ENCODE assay signal across 24 mouse cellular contexts in the genomic region with DNA sequence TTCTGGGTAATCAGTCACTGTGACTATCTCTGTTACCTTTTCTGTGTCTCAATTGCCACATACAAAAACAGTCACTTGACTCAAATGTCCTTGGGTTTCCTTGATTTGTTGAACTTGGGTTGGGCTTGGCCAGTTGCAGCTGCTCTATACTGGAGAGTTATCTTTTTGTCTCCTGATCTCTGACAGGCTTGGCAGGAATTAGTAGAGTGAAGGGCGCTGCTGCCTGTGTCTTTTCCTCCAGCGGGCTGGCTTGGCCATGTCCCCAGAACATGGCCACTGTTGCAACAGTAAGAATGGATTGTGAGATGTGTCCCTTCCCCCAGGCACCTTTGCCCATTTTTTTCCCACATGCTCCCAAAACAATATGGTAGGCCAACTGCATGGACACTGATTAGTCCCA.
DNase-seq lines count a peak whose midpoint lies in the region.
"Had no signal": no experiment of that assay in that cellular context is flagged by ENCODE, and none has a peak within 500 bp of the region (broad histone marks: within the 10 kb centered on the region; RNA-seq: fewer than 3 reads in every experiment).

No protein-coding gene starts in this region.

- H3K27ac ChIP-seq in heart, embryonic 10.5 days, result no peak overlapping the region
- peak overlapping the region; percentile 87 for H3K27ac ChIP-seq in brown adipose tissue, adult 24 weeks (replicated peaks; ENCODE audit: low read depth, low read length)
- H3K27ac ChIP-seq: embryonic facial prominence, embryonic 13.5 days; heart, adult 2 months; hindbrain, embryonic 13.5 days; kidney, postnatal 0 days; limb, embryonic 10.5 days; macrophage; midbrain, embryonic 15.5 days had no signal

- no peaks in the 10 kb centered on the region; the same call in 1 of the 2 replicates for H3K4me1 ChIP-seq in heart, embryonic 10.5 days
- H3K4me1 ChIP-seq in brown adipose tissue, adult 24 weeks (ENCODE audit: control insufficient read depth, insufficient read depth, insufficient read length, low read length), result peaks cover 2% of the 10 kb centered on the region; the same call in 1 of the 2 replicates
- H3K4me1 ChIP-seq: embryonic facial prominence, embryonic 13.5 days; hindbrain, embryonic 13.5 days; limb, embryonic 10.5 days; midbrain, embryonic 15.5 days had no signal

- H3K27me3 ChIP-seq in heart, embryonic 10.5 days (ENCODE audit: insufficient read depth, poor library complexity, severe bottlenecking), result no peaks in the 10 kb centered on the region
- H3K27me3 ChIP-seq: embryonic facial prominence, embryonic 13.5 days; hindbrain, embryonic 13.5 days; midbrain, embryonic 15.5 days had no signal

- peak; percentile 85 for DNase-seq in heart, adult 11 months
- no peak for DNase-seq in heart, embryonic 10.5 days (ENCODE audit: low spot score)
- peak; percentile 7 for DNase-seq in kidney, postnatal 14 days
- no peak for DNase-seq in kidney, postnatal 36 days
- DNase-seq in adrenal gland, adult 8-10 months, result peak; percentile 50
- no peak for DNase-seq in thymus, postnatal 0 days (ENCODE audit: low spot score)
- no peak for DNase-seq in neural tube, embryonic 10.5 days (ENCODE audit: extremely low spot score, low spot score)
- DNase-seq: cerebellum, adult 8-10 months; cerebellum, postnatal 36 days; embryo, embryonic 11 days; gastrocnemius, postnatal 10 days; kidney, adult 11 months; liver, postnatal 0 days; thymus, postnatal 25 days had no signal

- no peaks in the 10 kb centered on the region for H3K9me3 ChIP-seq in heart, embryonic 10.5 days
- H3K9me3 ChIP-seq: embryonic facial prominence, embryonic 13.5 days; hindbrain, embryonic 13.5 days; limb, embryonic 10.5 days; midbrain, embryonic 15.5 days had no signal

- H3K36me3 ChIP-seq in heart, embryonic 10.5 days, result no peaks in the 10 kb centered on the region
- H3K36me3 ChIP-seq: embryonic facial prominence, embryonic 13.5 days; hindbrain, embryonic 13.5 days; limb, embryonic 10.5 days; midbrain, embryonic 15.5 days had no signal

- 77% methylated on average over 2 of the region's 2 CpGs for WGBS in heart, embryonic 10.5 days

- H3K4me3 ChIP-seq in heart, embryonic 10.5 days, result no peak overlapping the region
- no peak overlapping the region for H3K4me3 ChIP-seq in brown adipose tissue, adult 24 weeks (ENCODE audit: insufficient read depth, low read depth, low read length)
- H3K4me3 ChIP-seq: embryonic facial prominence, embryonic 13.5 days; erythroblast, embryonic 14.5 days; heart, adult 2 months; hindbrain, embryonic 13.5 days; limb, embryonic 10.5 days; midbrain, embryonic 15.5 days; myocyte had no signal

Comparison
In these comparisons a context has a peak if more than half of its experiments do, and no peak if none do; other contexts are left out.
1. DNase-seq: peak in heart, adult 11 months (single experiment), kidney, postnatal 14 days (single experiment) and adrenal gland, adult 8-10 months (single experiment); none in heart, embryonic 10.5 days (single experiment), kidney, postnatal 36 days (0 of 2), thymus, postnatal 0 days (single experiment) and neural tube, embryonic 10.5 days (single experiment).